Mouse (Mus musculus): ENCODE measurements around the gene T. TPM values are rescaled to one million over a fixed set of nuclear protein-coding genes. Genes with fewer than 3 reads are reported as not detected.
A peak's percentile ranks its signal among the peaks of the same experiment; 100 is the strongest.

Gene T
- polyA plus RNA-seq, 1 experiment from 2014 or later = 0.12 TPM

- no peaks in the 10 kb centered on the region; the same call in 1 of the 2 replicates for H3K27me3 ChIP-seq
- 9% methylated on average over 16 of the region's 16 CpGs for WGBS
- no peak overlapping the region for H3K27ac ChIP-seq (replicated peaks)
- H3K4me2 ChIP-seq = no peak overlapping the region
- no peaks in the 10 kb centered on the region for H3K36me3 ChIP-seq
- no peak overlapping the region for H3K4me3 ChIP-seq
- no peak; the same call in 1 of the 2 replicates for ATAC-seq (ENCODE audit: low FRiP score, low read depth)
- H3K9me3 ChIP-seq = no peaks in the 10 kb centered on the region
- H3K9ac ChIP-seq = no peak overlapping the region
- H3K4me1 ChIP-seq (replicated peaks) = peaks cover 7% of the 10 kb centered on the region
These were observed 25.5 kb upstream of the T start for GRCm38 (mm10) chr17:8408589-8409295.

- Histone ChIP-seq H3K4me3 (no peak overlapping the region), H3K9me3 (no peaks in the 10 kb centered on the region), H3K4me2 (no peak overlapping the region), H3K36me3 (no peaks in the 10 kb centered on the region), H3K9ac (no peak overlapping the region), H3K27ac (replicated peaks) (no peak overlapping the region), H3K4me1 (replicated peaks) (peaks cover 7% of the 10 kb centered on the region), H3K27me3 (no peaks in the 10 kb centered on the region; the same call in 1 of the 2 replicates)
- ATAC-seq (ENCODE audit: low FRiP score, low read depth) = no peak
- 91% methylated on average over 2 of the region's 2 CpGs for WGBS
These were observed 23.9 kb upstream of the T start for GRCm38 (mm10) chr17:8410330-8410729.

- Histone ChIP-seq H3K9ac (no peak overlapping the region), H3K36me3 (no peaks in the 10 kb centered on the region), H3K4me1 (replicated peaks) (peaks cover 2% of the 10 kb centered on the region), H3K9me3 (no peaks in the 10 kb centered on the region), H3K27ac (replicated peaks) (no peak overlapping the region), H3K27me3 (no peaks in the 10 kb centered on the region; the same call in 1 of the 2 replicates), H3K4me2 (no peak overlapping the region), H3K4me3 (no peak overlapping the region)
- no peak; the same call in 1 of the 2 replicates for ATAC-seq (ENCODE audit: low FRiP score, low read depth)
- 57% methylated on average over 5 of the region's 5 CpGs for WGBS
These were observed 20.6 kb upstream of the T start for GRCm38 (mm10) chr17:8413656-8414055.

- no peak for ATAC-seq (ENCODE audit: low FRiP score, low read depth)
- H3K27me3 ChIP-seq = no peaks in the 10 kb centered on the region; the same call in 1 of the 2 replicates
- H3K4me1 ChIP-seq (replicated peaks) = no peaks in the 10 kb centered on the region; the same call in 1 of the 2 replicates
- no peaks in the 10 kb centered on the region for H3K36me3 ChIP-seq
- no peak overlapping the region for H3K4me2 ChIP-seq
- no peak overlapping the region for H3K9ac ChIP-seq
- H3K9me3 ChIP-seq = no peaks in the 10 kb centered on the region
- 14% methylated on average over 8 of the region's 8 CpGs for WGBS
- no peak overlapping the region for H3K27ac ChIP-seq (replicated peaks)
- no peak overlapping the region for H3K4me3 ChIP-seq
These were observed 18.7 kb upstream of the T start for GRCm38 (mm10) chr17:8415533-8415932.

- WGBS = 60% methylated on average over 8 of the region's 8 CpGs
- Histone ChIP-seq H3K27ac (replicated peaks) (no peak overlapping the region), H3K9me3 (no peaks in the 10 kb centered on the region), H3K4me1 (replicated peaks) (no peaks in the 10 kb centered on the region; the same call in 1 of the 2 replicates), H3K9ac (no peak overlapping the region), H3K36me3 (no peaks in the 10 kb centered on the region), H3K27me3 (no peaks in the 10 kb centered on the region; the same call in 1 of the 2 replicates), H3K4me2 (no peak overlapping the region), H3K4me3 (no peak overlapping the region)
- ATAC-seq (ENCODE audit: low FRiP score, low read depth) = no peak
These were observed 17.4 kb upstream of the T start for GRCm38 (mm10) chr17:8416865-8417264.

- Histone ChIP-seq H3K27me3 (no peaks in the 10 kb centered on the region), H3K36me3 (no peaks in the 10 kb centered on the region), H3K27ac (replicated peaks) (no peak overlapping the region), H3K4me1 (replicated peaks) (no peaks in the 10 kb centered on the region), H3K4me3 (no peak overlapping the region), H3K4me2 (no peak overlapping the region), H3K9me3 (no peaks in the 10 kb centered on the region), H3K9ac (no peak overlapping the region)
- ATAC-seq (ENCODE audit: low FRiP score, low read depth) = no peak
- WGBS = 59% methylated on average over 1 of the region's 1 CpGs
These were observed 13.5 kb upstream of the T start for GRCm38 (mm10) chr17:8420739-8421138.

GRCm38 (mm10) chr17:8421517-8421916 lies 12.7 kb upstream of the T start:
- no peak overlapping the region for H3K4me3 ChIP-seq
- no peaks in the 10 kb centered on the region; the same call in 1 of the 2 replicates for H3K27me3 ChIP-seq
- no peak for ATAC-seq (ENCODE audit: low FRiP score, low read depth)
- H3K4me1 ChIP-seq (replicated peaks) = no peaks in the 10 kb centered on the region
- no peaks in the 10 kb centered on the region for H3K36me3 ChIP-seq
- no peaks in the 10 kb centered on the region for H3K9me3 ChIP-seq
- no peak overlapping the region for H3K27ac ChIP-seq (replicated peaks)
- 43% methylated on average over 5 of the region's 5 CpGs for WGBS
- H3K9ac ChIP-seq = no peak overlapping the region
- H3K4me2 ChIP-seq = no peak overlapping the region

GRCm38 (mm10) chr17:8423283-8423682 lies 10.9 kb upstream of the T start:
- H3K27ac ChIP-seq (replicated peaks) = no peak overlapping the region
- peaks cover 6% of the 10 kb centered on the region for H3K27me3 ChIP-seq
- 47% methylated on average over 2 of the region's 2 CpGs for WGBS
- H3K9me3 ChIP-seq = no peaks in the 10 kb centered on the region
- no peaks in the 10 kb centered on the region for H3K4me1 ChIP-seq (replicated peaks)
- H3K4me2 ChIP-seq = no peak overlapping the region
- no peaks in the 10 kb centered on the region for H3K36me3 ChIP-seq
- H3K9ac ChIP-seq = no peak overlapping the region
- H3K4me3 ChIP-seq = no peak overlapping the region
- no peak for ATAC-seq (ENCODE audit: low FRiP score, low read depth)

GRCm38 (mm10) chr17:8429436-8429835 lies 4.8 kb upstream of the T start:
- peaks cover 68% of the 10 kb centered on the region for H3K27me3 ChIP-seq
- no peaks in the 10 kb centered on the region for H3K9me3 ChIP-seq
- under 1% methylated on average over 16 of the region's 16 CpGs for WGBS
- H3K4me2 ChIP-seq = no peak overlapping the region; the same call in 1 of the 2 replicates
- no peaks in the 10 kb centered on the region for H3K36me3 ChIP-seq
- H3K27ac ChIP-seq (replicated peaks) = no peak overlapping the region
- peaks cover 24% of the 10 kb centered on the region for H3K4me1 ChIP-seq (replicated peaks)
- no peak for ATAC-seq (ENCODE audit: low FRiP score, low read depth)
- H3K9ac ChIP-seq = no peak overlapping the region
- H3K4me3 ChIP-seq = no peak overlapping the region

- no peak overlapping the region for H3K9ac ChIP-seq
- no peaks in the 10 kb centered on the region for H3K9me3 ChIP-seq
- ATAC-seq (ENCODE audit: low FRiP score, low read depth) = no peak
- peaks cover 72% of the 10 kb centered on the region for H3K27me3 ChIP-seq
- no peak overlapping the region for H3K4me2 ChIP-seq
- H3K4me3 ChIP-seq = no peak overlapping the region
- WGBS = under 1% methylated on average over 5 of the region's 5 CpGs
- H3K36me3 ChIP-seq = no peaks in the 10 kb centered on the region
- peaks cover 29% of the 10 kb centered on the region for H3K4me1 ChIP-seq (replicated peaks)
- no peak overlapping the region for H3K27ac ChIP-seq (replicated peaks)
These were observed 4.3 kb upstream of the T start for GRCm38 (mm10) chr17:8429896-8430295.

GRCm38 (mm10) chr17:8432179-8432800 lies 1.9 kb upstream of the T start:
- Histone ChIP-seq H3K27ac (replicated peaks) (no peak overlapping the region), H3K36me3 (no peaks in the 10 kb centered on the region), H3K9ac (no peak overlapping the region), H3K4me1 (replicated peaks) (peaks cover 29% of the 10 kb centered on the region), H3K9me3 (no peaks in the 10 kb centered on the region), H3K4me3 (no peak overlapping the region), H3K4me2 (no peak overlapping the region), H3K27me3 (peaks cover 96% of the 10 kb centered on the region)
- 3% methylated on average over 17 of the region's 17 CpGs for WGBS
- no peak for ATAC-seq (ENCODE audit: low FRiP score, low read depth)

GRCm38 (mm10) chr17:8433121-8433977 lies 874 bp upstream of the T start:
- WGBS = under 1% methylated on average over 52 of the region's 52 CpGs
- H3K4me2 ChIP-seq = peak overlapping the region; percentile 50
- peak overlapping the region; percentile 23 for H3K4me3 ChIP-seq
- H3K27ac ChIP-seq (replicated peaks) = no peak overlapping the region
- peaks cover 29% of the 10 kb centered on the region for H3K4me1 ChIP-seq (replicated peaks)
- ATAC-seq (ENCODE audit: low FRiP score, low read depth) = no peak
- peaks cover 100% of the 10 kb centered on the region for H3K27me3 ChIP-seq
- no peaks in the 10 kb centered on the region for H3K36me3 ChIP-seq
- no peaks in the 10 kb centered on the region for H3K9me3 ChIP-seq
- H3K9ac ChIP-seq = no peak overlapping the region
